Mouse (Mus musculus): ENCODE results near the gene 9230112D13Rik. TPM values are rescaled to one million over a fixed set of nuclear protein-coding genes. Genes with fewer than 3 reads are reported as not detected.
A peak's percentile ranks its signal among the peaks of the same experiment; 100 is the strongest.

Gene 9230112D13Rik
- polyA plus RNA-seq, 1 experiment: 0.08 TPM

- DNase-seq (ENCODE audit: low spot score): no peak
These were observed 18.1 kb upstream of the 9230112D13Rik start for GRCm38 (mm10) chr14:34540685-34541162.

GRCm38 (mm10) chr14:34535883-34536282 lies 13.3 kb upstream of the 9230112D13Rik start:
- no peak for DNase-seq (ENCODE audit: low spot score)

- no peak for DNase-seq (ENCODE audit: low spot score)
These were observed 10.9 kb upstream of the 9230112D13Rik start for GRCm38 (mm10) chr14:34533537-34533936.

GRCm38 (mm10) chr14:34532536-34532935 lies 9.9 kb upstream of the 9230112D13Rik start:
- no peak for DNase-seq (ENCODE audit: low spot score)

GRCm38 (mm10) chr14:34528804-34529203 lies 6.2 kb upstream of the 9230112D13Rik start:
- no peak for DNase-seq (ENCODE audit: low spot score)

- DNase-seq (ENCODE audit: low spot score): no peak
These were observed 4.5 kb downstream of the 9230112D13Rik start for GRCm38 (mm10) chr14:34517959-34518544.

GRCm38 (mm10) chr14:34516960-34517577 lies 5.5 kb downstream of the 9230112D13Rik start:
- no peak for DNase-seq (ENCODE audit: low spot score)

GRCm38 (mm10) chr14:34515860-34516259 lies 6.7 kb downstream of the 9230112D13Rik start:
- no peak for DNase-seq (ENCODE audit: low spot score)

GRCm38 (mm10) chr14:34514120-34514519 lies 8.5 kb downstream of the 9230112D13Rik start:
- DNase-seq (ENCODE audit: low spot score): no peak

- DNase-seq (ENCODE audit: low spot score): no peak
These were observed 10.0 kb downstream of the 9230112D13Rik start for GRCm38 (mm10) chr14:34512602-34513001.

GRCm38 (mm10) chr14:34511901-34512300 lies 10.7 kb downstream of the 9230112D13Rik start:
- no peak for DNase-seq (ENCODE audit: low spot score)

GRCm38 (mm10) chr14:34508842-34509439 lies 13.7 kb downstream of the 9230112D13Rik start:
- no peak for DNase-seq (ENCODE audit: low spot score)

- DNase-seq (ENCODE audit: low spot score): no peak
These were observed 14.3 kb downstream of the 9230112D13Rik start for GRCm38 (mm10) chr14:34508187-34508840.

- DNase-seq (ENCODE audit: low spot score): no peak
These were observed 17.3 kb downstream of the 9230112D13Rik start for GRCm38 (mm10) chr14:34505309-34505708.

GRCm38 (mm10) chr14:34504377-34504776 lies 18.2 kb downstream of the 9230112D13Rik start:
- DNase-seq (ENCODE audit: low spot score): no peak

- no peak for DNase-seq (ENCODE audit: low spot score)
These were observed 18.8 kb downstream of the 9230112D13Rik start for GRCm38 (mm10) chr14:34503759-34504158.

GRCm38 (mm10) chr14:34503325-34503647 lies 19.3 kb downstream of the 9230112D13Rik start, which contains the start of gene Bmpr1a:
Bmpr1a (minus strand) TSS chr14:34503341.
- DNase-seq (ENCODE audit: low spot score): no peak

- DNase-seq (ENCODE audit: low spot score): peak; percentile 90
These were observed 19.9 kb downstream of the 9230112D13Rik start for GRCm38 (mm10) chr14:34502475-34503324.

GRCm38 (mm10) chr14:34501804-34502474 lies 20.7 kb downstream of the 9230112D13Rik start:
- DNase-seq (ENCODE audit: low spot score): peak; percentile 59

- DNase-seq (ENCODE audit: low spot score): no peak
These were observed 21.2 kb downstream of the 9230112D13Rik start for GRCm38 (mm10) chr14:34501447-34501803.

GRCm38 (mm10) chr14:34500309-34500708 lies 22.3 kb downstream of the 9230112D13Rik start:
- DNase-seq (ENCODE audit: low spot score): no peak

All from urinary bladder, adult 2 months (tissue).